ENCODE assay signal across 32 mouse cellular contexts in the genomic region with DNA sequence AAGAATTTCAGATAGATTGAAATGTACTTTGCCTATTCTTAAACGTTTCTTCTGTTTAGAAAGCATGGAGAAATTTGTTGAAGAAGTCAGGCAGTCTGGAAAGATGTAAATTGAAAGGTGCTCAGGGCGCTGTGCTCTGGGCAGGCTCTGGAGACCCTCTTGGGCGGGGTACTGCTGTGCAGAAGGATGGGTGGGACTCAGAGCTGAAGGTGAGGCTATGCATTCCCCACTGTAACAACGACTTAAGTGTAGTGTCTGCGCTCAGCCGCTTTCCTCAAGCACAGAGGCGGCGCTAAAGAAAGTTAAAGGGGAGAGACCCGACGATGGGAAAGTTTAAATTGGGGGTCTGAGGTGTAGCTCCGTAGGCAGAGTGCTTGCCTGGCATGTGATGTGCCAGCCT. TPM values are rescaled to one million over a fixed set of nuclear protein-coding genes. Genes with fewer than 3 reads are reported as not detected.
DNase-seq lines count a peak whose midpoint lies in the region; ATAC-seq and TF ChIP-seq lines count a peak whose summit lies in the region.
"Had no signal": no experiment of that assay in that cellular context is flagged by ENCODE, and none has a peak within 500 bp of the region (broad histone marks: within the 10 kb centered on the region; RNA-seq: fewer than 3 reads in every experiment).

No protein-coding gene starts in this region.

- 0 out of 2 replicates have a peak overlapping the region, but pooled peaks have one; percentile 26 for H3K27ac ChIP-seq in forebrain, embryonic 13.5 days
- H3K27ac ChIP-seq in forebrain, embryonic 16.5 days (ENCODE audit: low read length) = no peak overlapping the region
- 0 out of 2 replicates have a peak overlapping the region, but pooled peaks have one; percentile 5 for H3K27ac ChIP-seq in hindbrain, postnatal 0 days
- no peak overlapping the region for H3K27ac ChIP-seq in hindbrain, embryonic 16.5 days (ENCODE audit: low read depth, low read length)
- peak overlapping the region; percentile 23; the same call in 1 of the 2 replicates for H3K27ac ChIP-seq in stomach, embryonic 16.5 days (ENCODE audit: low read length)
- H3K27ac ChIP-seq in stomach, postnatal 0 days (replicated peaks) = no peak overlapping the region
- H3K27ac ChIP-seq in intestine, embryonic 16.5 days (ENCODE audit: low read length) = no peak overlapping the region
- H3K27ac ChIP-seq: embryonic facial prominence, embryonic 13.5 days; heart, embryonic 10.5 days; heart, embryonic 15.5 days; kidney, embryonic 15.5 days; limb, embryonic 12.5 days; lung, embryonic 15.5 days; neural tube, embryonic 12.5 days had no signal

- no peaks in the 10 kb centered on the region for H3K27me3 ChIP-seq in forebrain, embryonic 13.5 days
- H3K27me3 ChIP-seq in forebrain, embryonic 16.5 days (replicated peaks; ENCODE audit: control insufficient read depth, insufficient read depth, low read length) = no peaks in the 10 kb centered on the region
- no peaks in the 10 kb centered on the region for H3K27me3 ChIP-seq in hindbrain, postnatal 0 days (ENCODE audit: insufficient read depth, low read length)
- no peaks in the 10 kb centered on the region for H3K27me3 ChIP-seq in hindbrain, embryonic 16.5 days (replicated peaks; ENCODE audit: control insufficient read depth, insufficient read depth, low read length)
- no peaks in the 10 kb centered on the region for H3K27me3 ChIP-seq in stomach, embryonic 16.5 days (ENCODE audit: control insufficient read depth, insufficient read depth, low read length)
- H3K27me3 ChIP-seq in stomach, postnatal 0 days (ENCODE audit: control insufficient read depth, insufficient read depth, low read length) = no peaks in the 10 kb centered on the region
- H3K27me3 ChIP-seq in intestine, embryonic 16.5 days (replicated peaks; ENCODE audit: control insufficient read depth, insufficient read depth, low read length) = no peaks in the 10 kb centered on the region
- H3K27me3 ChIP-seq: embryonic facial prominence, embryonic 13.5 days; heart, embryonic 15.5 days; kidney, embryonic 15.5 days; lung, embryonic 15.5 days; neural tube, embryonic 12.5 days; Patski had no signal

- 70% methylated on average over 11 of the region's 11 CpGs for WGBS in forebrain, embryonic 13.5 days
- WGBS in forebrain, embryonic 16.5 days = 59% methylated on average over 11 of the region's 11 CpGs
- 74% methylated on average over 11 of the region's 11 CpGs for WGBS in hindbrain, postnatal 0 days
- 75% methylated on average over 11 of the region's 11 CpGs for WGBS in hindbrain, embryonic 16.5 days
- 65% methylated on average over 11 of the region's 11 CpGs for WGBS in stomach, embryonic 16.5 days
- 59% methylated on average over 11 of the region's 11 CpGs for WGBS in stomach, postnatal 0 days
- 72% methylated on average over 11 of the region's 11 CpGs for WGBS in intestine, embryonic 16.5 days

- DNase-seq in hindbrain, postnatal 0 days (ENCODE audit: low spot score) = no peak
- DNase-seq in stomach, postnatal 0 days (ENCODE audit: low spot score) = no peak
- DNase-seq: adrenal gland, postnatal 25 days; cerebellum, adult 11-12 months; cerebellum, adult 9-11 months; embryo, embryonic 11 days; gastrocnemius, postnatal 25 days; heart, adult 11 months; kidney, adult 18-20 months; kidney, postnatal 25 days; right cerebral cortex, postnatal 14 days; thymus, postnatal 14 days had no signal

- no peaks in the 10 kb centered on the region for H3K9me3 ChIP-seq in forebrain, embryonic 13.5 days (replicated peaks)
- H3K9me3 ChIP-seq in forebrain, embryonic 16.5 days (ENCODE audit: control insufficient read depth, low read length) = no peaks in the 10 kb centered on the region
- no peaks in the 10 kb centered on the region for H3K9me3 ChIP-seq in hindbrain, postnatal 0 days (ENCODE audit: low read length)
- no peaks in the 10 kb centered on the region for H3K9me3 ChIP-seq in hindbrain, embryonic 16.5 days (ENCODE audit: control insufficient read depth, low read length)
- no peaks in the 10 kb centered on the region for H3K9me3 ChIP-seq in stomach, embryonic 16.5 days (replicated peaks; ENCODE audit: control insufficient read depth, low read length)
- H3K9me3 ChIP-seq in stomach, postnatal 0 days (ENCODE audit: control insufficient read depth, low read length) = no peaks in the 10 kb centered on the region
- H3K9me3 ChIP-seq in intestine, embryonic 16.5 days (ENCODE audit: control insufficient read depth, low read length) = no peaks in the 10 kb centered on the region
- H3K9me3 ChIP-seq: embryonic facial prominence, embryonic 13.5 days; heart, embryonic 10.5 days; heart, embryonic 15.5 days; kidney, embryonic 15.5 days; limb, embryonic 12.5 days; lung, embryonic 15.5 days; midbrain, embryonic 10.5 days; neural tube, embryonic 12.5 days had no signal

- no peak for TF ChIP-seq EP300 in stomach, postnatal 0 days (optimal IDR thresholded peaks at IDR 0.05)

- no peak overlapping the region for H3K4me3 ChIP-seq in forebrain, embryonic 13.5 days
- no peak overlapping the region for H3K4me3 ChIP-seq in forebrain, embryonic 16.5 days (replicated peaks; ENCODE audit: low read length)
- no peak overlapping the region for H3K4me3 ChIP-seq in hindbrain, postnatal 0 days (ENCODE audit: low read length)
- no peak overlapping the region for H3K4me3 ChIP-seq in hindbrain, embryonic 16.5 days (ENCODE audit: low read length)
- H3K4me3 ChIP-seq in stomach, embryonic 16.5 days (replicated peaks; ENCODE audit: low read length) = no peak overlapping the region
- no peak overlapping the region for H3K4me3 ChIP-seq in stomach, postnatal 0 days (ENCODE audit: low read depth, low read length)
- no peak overlapping the region for H3K4me3 ChIP-seq in intestine, embryonic 16.5 days (ENCODE audit: low read length)
- H3K4me3 ChIP-seq: embryonic facial prominence, embryonic 13.5 days; erythroblast, embryonic 14.5 days; heart, embryonic 10.5 days; heart, embryonic 15.5 days; kidney, embryonic 15.5 days; limb, embryonic 12.5 days; lung, embryonic 15.5 days; midbrain, embryonic 10.5 days; neural tube, embryonic 12.5 days had no signal

- H3K4me2 ChIP-seq in forebrain, embryonic 13.5 days = no peak overlapping the region
- H3K4me2 ChIP-seq in forebrain, embryonic 16.5 days (ENCODE audit: low read length) = no peak overlapping the region
- no peak overlapping the region for H3K4me2 ChIP-seq in hindbrain, postnatal 0 days (ENCODE audit: low read depth, low read length)
- H3K4me2 ChIP-seq in hindbrain, embryonic 16.5 days (ENCODE audit: low read length) = no peak overlapping the region
- H3K4me2 ChIP-seq in stomach, embryonic 16.5 days (ENCODE audit: low read depth, low read length) = no peak overlapping the region
- no peak overlapping the region for H3K4me2 ChIP-seq in stomach, postnatal 0 days (replicated peaks; ENCODE audit: low read depth)
- H3K4me2 ChIP-seq in intestine, embryonic 16.5 days (ENCODE audit: low read depth, low read length) = no peak overlapping the region
- H3K4me2 ChIP-seq: embryonic facial prominence, embryonic 13.5 days; heart, embryonic 15.5 days; kidney, embryonic 15.5 days; limb, embryonic 12.5 days; lung, embryonic 15.5 days; neural tube, embryonic 12.5 days had no signal

- H3K36me3 ChIP-seq in forebrain, embryonic 13.5 days (ENCODE audit: poor library complexity, severe bottlenecking) = no peaks in the 10 kb centered on the region
- no peaks in the 10 kb centered on the region for H3K36me3 ChIP-seq in forebrain, embryonic 16.5 days (ENCODE audit: control insufficient read depth, insufficient read depth)
- no peaks in the 10 kb centered on the region for H3K36me3 ChIP-seq in hindbrain, postnatal 0 days (ENCODE audit: insufficient read depth, low read length)
- no peaks in the 10 kb centered on the region for H3K36me3 ChIP-seq in hindbrain, embryonic 16.5 days (ENCODE audit: control insufficient read depth, insufficient read depth, low read length)
- H3K36me3 ChIP-seq in stomach, embryonic 16.5 days (ENCODE audit: control insufficient read depth, insufficient read depth, low read length) = no peaks in the 10 kb centered on the region
- no peaks in the 10 kb centered on the region for H3K36me3 ChIP-seq in stomach, postnatal 0 days (ENCODE audit: control insufficient read depth, insufficient read depth, low read length)
- no peaks in the 10 kb centered on the region for H3K36me3 ChIP-seq in intestine, embryonic 16.5 days (ENCODE audit: control insufficient read depth, insufficient read depth, low read length)
- H3K36me3 ChIP-seq: embryonic facial prominence, embryonic 13.5 days; kidney, embryonic 15.5 days; limb, embryonic 12.5 days; lung, embryonic 15.5 days had no signal

- no peak for TF ChIP-seq CTCF in hindbrain, postnatal 0 days (IDR thresholded peaks at IDR 0.05; ENCODE audit: low read depth)
- no peak for TF ChIP-seq CTCF in stomach, postnatal 0 days (IDR thresholded peaks at IDR 0.05; ENCODE audit: low read depth)

- H3K9ac ChIP-seq in forebrain, embryonic 13.5 days = no peak overlapping the region
- no peak overlapping the region for H3K9ac ChIP-seq in forebrain, embryonic 16.5 days (replicated peaks; ENCODE audit: low read depth, low read length)
- no peak overlapping the region for H3K9ac ChIP-seq in hindbrain, postnatal 0 days (replicated peaks; ENCODE audit: low read length)
- H3K9ac ChIP-seq in hindbrain, embryonic 16.5 days (ENCODE audit: low read depth, low read length) = no peak overlapping the region
- H3K9ac ChIP-seq in stomach, embryonic 16.5 days (ENCODE audit: low read length) = no peak overlapping the region
- H3K9ac ChIP-seq in stomach, postnatal 0 days (ENCODE audit: low read length) = no peak overlapping the region
- H3K9ac ChIP-seq in intestine, embryonic 16.5 days (ENCODE audit: low read depth, low read length) = no peak overlapping the region
- H3K9ac ChIP-seq: embryonic facial prominence, embryonic 13.5 days; heart, embryonic 15.5 days; kidney, embryonic 15.5 days; limb, embryonic 12.5 days; lung, embryonic 15.5 days; neural tube, embryonic 12.5 days had no signal

- H3K4me1 ChIP-seq in forebrain, embryonic 13.5 days = peaks cover 70% of the 10 kb centered on the region
- H3K4me1 ChIP-seq in forebrain, embryonic 16.5 days (replicated peaks; ENCODE audit: control insufficient read depth, insufficient read depth, low read length) = peaks cover 26% of the 10 kb centered on the region
- H3K4me1 ChIP-seq in hindbrain, postnatal 0 days (ENCODE audit: insufficient read depth, low read length) = peaks cover 8% of the 10 kb centered on the region
- peaks cover 10% of the 10 kb centered on the region for H3K4me1 ChIP-seq in hindbrain, embryonic 16.5 days (ENCODE audit: control insufficient read depth, insufficient read depth, low read depth, low read length)
- peaks cover 21% of the 10 kb centered on the region for H3K4me1 ChIP-seq in stomach, embryonic 16.5 days (ENCODE audit: control insufficient read depth, insufficient read depth, low read length)
- H3K4me1 ChIP-seq in stomach, postnatal 0 days (replicated peaks; ENCODE audit: control insufficient read depth, insufficient read depth) = no peaks in the 10 kb centered on the region
- H3K4me1 ChIP-seq in intestine, embryonic 16.5 days (ENCODE audit: control insufficient read depth, insufficient read depth, low read length) = peaks cover 10% of the 10 kb centered on the region

- no peak for ATAC-seq in forebrain, embryonic 13.5 days
- no peak for ATAC-seq in forebrain, embryonic 16.5 days
- ATAC-seq in hindbrain, postnatal 0 days = no peak
- no peak for ATAC-seq in hindbrain, embryonic 16.5 days
- no peak for ATAC-seq in stomach, embryonic 16.5 days (ENCODE audit: insufficient read depth, low FRiP score)
- ATAC-seq in stomach, postnatal 0 days (ENCODE audit: low FRiP score, low TSS enrichment) = no peak
- no peak for ATAC-seq in intestine, embryonic 16.5 days

RNA-seq across cellular contexts. Expression of gene Klhl35, which starts 35.6 kb away (rescaled TPM):
- polyA plus RNA-seq in forebrain, embryonic 13.5 days (2015; fragmentation: Nextera tagmentation; extraction: Ambion mirVana) = 2.3 and 2.5 TPM in 2 replicates
- polyA plus RNA-seq in forebrain, embryonic 16.5 days (2015; fragmentation: Nextera tagmentation; extraction: Ambion mirVana) = 3.8 and 4.0 TPM in 2 replicates
- total RNA-seq in hindbrain, postnatal 0 days (2014; rRNA removed) = 2.3 and 3.3 TPM in 2 replicates
- 2.3 TPM in 2 replicates for polyA plus RNA-seq in hindbrain, postnatal 0 days (2015; fragmentation: Nextera tagmentation; extraction: Ambion mirVana)
- 0.54 and 1.6 TPM in 2 replicates for polyA plus RNA-seq in hindbrain, embryonic 16.5 days (2015; fragmentation: Nextera tagmentation; extraction: Ambion mirVana)
- 0.14 and 0.34 TPM in 2 replicates for polyA plus RNA-seq in stomach, embryonic 16.5 days (2015; fragmentation: Nextera tagmentation; extraction: Ambion mirVana)
- 0.97 and 1.3 TPM in 2 replicates for polyA plus RNA-seq in stomach, postnatal 0 days (2015; fragmentation: Nextera tagmentation; extraction: Ambion mirVana)
- 0.15 and 0.17 TPM in 2 replicates for polyA plus RNA-seq in intestine, embryonic 16.5 days (2015; fragmentation: Nextera tagmentation; extraction: Ambion mirVana)
- total RNA-seq: gastrocnemius, adult 18-20 months; gastrocnemius, postnatal 25 days; heart, postnatal 25 days; liver, adult 2 months; MEL had no signal
- polyA plus RNA-seq: erythroblast, embryonic 14.5 days; liver, embryonic 16.5 days had no signal

RNA-seq across cellular contexts. Expression of gene Gdpd5, which starts 49.0 kb away (rescaled TPM):
- polyA plus RNA-seq in forebrain, embryonic 13.5 days (2015; fragmentation: Nextera tagmentation; extraction: Ambion mirVana) = 28.1 and 32.8 TPM in 2 replicates
- polyA plus RNA-seq in forebrain, embryonic 16.5 days (2015; fragmentation: Nextera tagmentation; extraction: Ambion mirVana) = 45.2 and 48.0 TPM in 2 replicates
- total RNA-seq in hindbrain, postnatal 0 days (2014; rRNA removed) = 40.5 and 47.6 TPM in 2 replicates
- 26.7 and 26.8 TPM in 2 replicates for polyA plus RNA-seq in hindbrain, postnatal 0 days (2015; fragmentation: Nextera tagmentation; extraction: Ambion mirVana)
- polyA plus RNA-seq in hindbrain, embryonic 16.5 days (2015; fragmentation: Nextera tagmentation; extraction: Ambion mirVana) = 36.9 and 43.8 TPM in 2 replicates
- polyA plus RNA-seq in stomach, embryonic 16.5 days (2015; fragmentation: Nextera tagmentation; extraction: Ambion mirVana) = 17.1 and 19.6 TPM in 2 replicates
- polyA plus RNA-seq in stomach, postnatal 0 days (2015; fragmentation: Nextera tagmentation; extraction: Ambion mirVana) = 8.1 and 9.1 TPM in 2 replicates
- 17.1 and 17.5 TPM in 2 replicates for polyA plus RNA-seq in intestine, embryonic 16.5 days (2015; fragmentation: Nextera tagmentation; extraction: Ambion mirVana)

RNA-seq across cellular contexts. Expression of gene Rps3, which starts 53.3 kb away (rescaled TPM):
- 638 and 696 TPM in 2 replicates for polyA plus RNA-seq in forebrain, embryonic 13.5 days (2015; fragmentation: Nextera tagmentation; extraction: Ambion mirVana)
- 503 and 525 TPM in 2 replicates for polyA plus RNA-seq in forebrain, embryonic 16.5 days (2015; fragmentation: Nextera tagmentation; extraction: Ambion mirVana)
- 526 and 754 TPM in 2 replicates for total RNA-seq in hindbrain, postnatal 0 days (2014; rRNA removed)
- 456 and 459 TPM in 2 replicates for polyA plus RNA-seq in hindbrain, postnatal 0 days (2015; fragmentation: Nextera tagmentation; extraction: Ambion mirVana)
- polyA plus RNA-seq in hindbrain, embryonic 16.5 days (2015; fragmentation: Nextera tagmentation; extraction: Ambion mirVana) = 398 and 428 TPM in 2 replicates
- polyA plus RNA-seq in stomach, embryonic 16.5 days (2015; fragmentation: Nextera tagmentation; extraction: Ambion mirVana) = 699 and 743 TPM in 2 replicates
- polyA plus RNA-seq in stomach, postnatal 0 days (2015; fragmentation: Nextera tagmentation; extraction: Ambion mirVana) = 688 and 733 TPM in 2 replicates
- polyA plus RNA-seq in intestine, embryonic 16.5 days (2015; fragmentation: Nextera tagmentation; extraction: Ambion mirVana) = 775 and 816 TPM in 2 replicates

Comparison
In these comparisons a context has a peak if more than half of its experiments do, and no peak if none do; other contexts are left out.
1. H3K27ac ChIP-seq: peak in forebrain, embryonic 13.5 days (single experiment), hindbrain, postnatal 0 days (single experiment) and stomach, embryonic 16.5 days (single experiment); none in forebrain, embryonic 16.5 days (single experiment), hindbrain, embryonic 16.5 days (single experiment), stomach, postnatal 0 days (single experiment) and intestine, embryonic 16.5 days (single experiment).